Mouse (Mus musculus) cerebellum, adult 11-12 months (tissue): Measurements from ENCODE around the gene Stim1.
"Not testable (repeated sequence)": the region's sequence is repeated elsewhere in the genome, so short reads cannot be mapped to it uniquely, and the experiment has no call there.

Source experiments
- DNase-seq: peaks from one replicate; pipeline ENCODE4 v3.0.0; 2022

Stim1 gene

DNA sequence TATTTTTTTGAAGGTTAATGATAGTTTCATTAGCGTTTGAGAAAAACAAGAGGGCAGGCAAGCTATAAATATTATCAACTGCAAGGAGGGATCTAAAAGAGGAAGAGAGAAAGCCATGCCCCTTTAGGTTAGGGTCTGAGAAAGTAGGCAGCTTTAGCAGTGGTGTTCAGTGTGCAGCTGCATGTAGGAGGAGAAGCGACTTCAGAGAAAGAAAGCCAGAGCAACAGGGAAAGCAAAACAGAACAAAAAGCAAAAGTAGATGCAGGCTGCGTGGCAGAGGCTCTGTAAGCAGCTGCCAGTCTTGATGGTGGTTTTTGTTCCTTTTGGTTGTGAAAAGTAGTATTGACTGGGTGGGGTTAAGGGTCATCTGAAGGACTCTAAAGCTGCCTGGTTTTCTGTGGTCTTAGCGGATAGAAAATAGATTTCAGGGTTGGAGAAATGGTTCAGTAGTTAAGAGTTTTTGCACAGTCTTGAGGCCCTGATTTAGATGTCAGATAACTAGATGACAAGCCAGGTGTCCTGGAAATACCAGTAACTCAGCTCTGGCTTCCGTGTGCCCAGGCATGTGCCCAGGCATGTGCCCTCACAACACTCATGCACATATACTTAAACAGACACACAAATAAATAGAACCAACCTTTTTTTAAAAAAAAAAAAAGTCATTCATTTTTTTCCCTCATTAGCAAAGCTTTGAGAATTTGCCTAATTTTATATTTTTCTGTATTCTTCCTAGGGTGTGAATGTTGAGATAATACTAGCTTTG lies 191.2 kb downstream of the Stim1 start:
- no peak for DNase-seq

DNA sequence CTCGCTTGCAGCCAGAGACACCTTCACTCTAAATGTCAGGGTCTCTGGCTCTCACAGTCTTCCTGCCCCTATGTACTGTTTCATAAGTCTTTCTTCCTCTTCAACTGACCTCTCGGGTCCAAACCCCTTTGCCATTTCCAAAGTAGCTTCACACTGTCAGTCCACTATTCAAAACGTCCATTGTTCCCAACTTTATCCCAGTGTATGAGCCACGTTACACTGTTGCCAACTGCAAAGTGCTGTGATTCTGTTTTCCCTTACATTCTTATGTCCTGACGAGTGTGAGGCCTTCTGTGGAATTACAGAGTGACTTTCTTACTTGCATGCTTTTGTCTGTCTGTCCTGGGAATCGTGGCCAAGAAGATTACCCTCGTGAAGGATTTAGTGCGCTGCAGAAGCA lies 200.0 kb downstream of the Stim1 start:
- no peak for DNase-seq

DNA sequence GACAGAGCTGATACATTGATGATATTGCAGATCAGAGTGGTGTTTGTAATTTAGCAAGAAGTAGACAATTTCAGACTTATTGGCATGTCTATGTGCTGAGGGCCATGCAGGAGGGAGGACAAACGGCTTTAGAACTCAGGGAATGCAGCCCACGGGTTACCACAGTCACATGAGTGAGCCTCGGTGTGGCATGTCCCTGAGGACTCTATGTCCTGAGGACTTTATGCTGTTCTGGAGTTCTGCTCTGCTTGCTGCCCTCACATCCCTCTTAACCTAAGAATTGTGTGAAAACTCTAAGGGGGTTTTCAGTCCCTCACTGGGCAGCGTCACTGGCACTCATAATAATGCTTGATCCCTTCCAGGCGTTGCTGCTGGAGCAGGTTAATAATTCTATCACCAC lies 205.1 kb downstream of the Stim1 start:
- DNase-seq: no peak

DNA sequence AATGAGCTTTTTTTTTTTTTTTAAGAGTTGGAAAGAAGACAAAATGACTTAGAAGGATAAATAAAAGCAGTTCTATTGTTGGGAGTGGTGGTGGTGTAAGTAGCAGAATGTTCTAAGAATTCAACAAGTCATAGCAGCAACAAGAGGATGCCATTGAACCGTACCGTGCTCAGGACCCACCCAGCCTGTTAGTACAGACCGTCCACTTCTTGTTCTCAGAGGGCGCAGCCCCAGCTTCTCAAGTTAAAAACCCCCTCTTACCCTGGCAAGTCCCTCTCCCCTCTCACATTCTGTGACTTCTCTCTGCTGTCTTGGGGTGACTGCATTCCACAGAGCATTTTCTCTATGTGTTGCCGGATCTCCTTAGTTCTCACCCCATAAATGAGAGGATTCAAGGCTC lies 209.0 kb downstream of the Stim1 start:
- DNase-seq: no peak

DNA sequence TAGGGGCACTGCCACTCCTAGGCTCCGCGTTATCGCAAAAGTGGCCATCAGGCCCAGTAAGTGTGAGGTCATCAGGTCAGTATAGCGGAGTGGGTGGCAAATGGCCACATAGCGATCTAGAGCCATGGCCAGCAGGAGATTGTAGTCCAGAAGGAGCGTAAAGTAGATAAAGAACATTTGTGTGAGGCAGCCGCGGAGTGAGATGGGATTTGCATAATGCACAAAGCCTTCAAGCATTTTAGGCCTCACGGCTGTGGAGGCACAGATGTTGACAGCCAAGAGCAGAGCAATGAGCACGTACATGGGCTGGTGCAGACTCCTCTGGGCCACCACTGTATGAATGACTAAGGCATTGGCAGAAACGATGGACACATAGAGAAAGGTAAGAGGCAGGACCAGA lies 209.8 kb downstream of the Stim1 start:
- DNase-seq: no peak

DNA sequence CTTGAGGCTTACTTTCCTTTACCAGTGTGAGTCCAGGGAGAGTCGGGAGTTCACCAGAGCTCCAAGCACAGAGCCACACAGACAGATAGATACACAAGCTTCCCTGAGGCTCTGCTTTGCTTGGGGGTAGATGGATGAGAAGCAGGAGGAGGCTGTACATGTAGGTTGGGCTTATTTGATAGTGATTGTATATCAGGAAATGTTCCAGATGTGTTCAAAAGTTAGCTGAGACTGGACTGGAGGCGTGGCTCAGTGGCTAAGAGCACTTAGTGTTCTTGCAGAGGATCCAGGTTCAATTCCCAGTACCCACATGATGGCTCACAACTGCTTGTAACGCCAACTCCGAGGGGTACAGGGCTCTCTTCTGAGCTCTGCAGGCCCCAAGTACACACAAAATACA lies 210.8 kb downstream of the Stim1 start:
- no peak for DNase-seq

DNA sequence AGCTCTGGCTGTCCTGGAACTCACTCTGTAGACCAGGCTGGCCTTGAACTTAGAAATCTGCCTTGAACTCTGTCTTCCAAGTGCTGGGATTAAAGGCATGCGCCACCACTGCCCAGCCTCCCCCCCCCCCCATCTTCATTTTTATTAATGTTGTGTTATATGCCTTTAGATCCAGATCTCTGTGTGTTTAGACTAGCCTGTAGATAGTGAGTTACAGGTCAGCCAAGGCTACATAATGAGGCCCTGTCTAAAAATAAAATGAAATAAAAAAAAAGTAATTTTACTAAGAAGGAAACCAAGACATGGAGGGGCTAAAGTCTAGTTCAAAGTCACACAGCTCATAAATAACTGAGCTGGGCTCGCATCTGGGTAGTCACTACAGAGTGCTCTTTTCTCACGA lies 211.3 kb downstream of the Stim1 start:
- no peak for DNase-seq

DNA sequence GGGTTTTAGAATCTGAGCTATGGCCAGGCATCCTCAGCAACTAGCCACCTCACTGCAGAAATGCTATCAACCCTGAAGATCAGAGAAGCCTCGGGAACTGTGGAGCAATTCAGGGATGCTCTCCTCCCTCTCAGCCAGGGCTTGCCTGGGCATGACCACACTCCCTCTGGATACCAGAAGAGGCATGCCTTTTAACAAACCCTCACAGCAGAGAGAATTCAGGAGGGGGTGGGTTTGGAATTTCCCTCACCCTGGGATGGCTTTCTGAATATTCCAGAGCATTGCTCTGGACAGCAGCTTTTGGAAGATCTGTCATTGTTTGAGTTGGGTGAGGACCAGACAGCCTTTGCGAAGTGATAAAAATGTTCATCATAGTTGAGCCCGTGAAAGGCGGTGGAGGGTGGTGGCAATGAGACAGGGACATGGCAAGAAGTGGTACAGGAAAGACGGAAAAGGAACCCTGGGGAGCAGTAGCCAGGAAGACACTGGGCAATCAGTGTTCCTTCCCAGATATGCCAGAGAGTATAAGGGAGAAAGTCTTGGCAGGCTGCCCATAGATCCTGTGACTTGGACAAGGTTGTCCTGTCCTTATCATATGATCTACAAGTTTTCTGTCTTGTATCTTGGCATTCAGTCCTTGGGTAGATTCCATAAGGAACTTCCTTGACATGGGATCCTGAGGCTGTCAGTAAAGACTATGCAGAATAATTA lies 211.9 kb downstream of the Stim1 start:
- DNase-seq: no peak

DNA sequence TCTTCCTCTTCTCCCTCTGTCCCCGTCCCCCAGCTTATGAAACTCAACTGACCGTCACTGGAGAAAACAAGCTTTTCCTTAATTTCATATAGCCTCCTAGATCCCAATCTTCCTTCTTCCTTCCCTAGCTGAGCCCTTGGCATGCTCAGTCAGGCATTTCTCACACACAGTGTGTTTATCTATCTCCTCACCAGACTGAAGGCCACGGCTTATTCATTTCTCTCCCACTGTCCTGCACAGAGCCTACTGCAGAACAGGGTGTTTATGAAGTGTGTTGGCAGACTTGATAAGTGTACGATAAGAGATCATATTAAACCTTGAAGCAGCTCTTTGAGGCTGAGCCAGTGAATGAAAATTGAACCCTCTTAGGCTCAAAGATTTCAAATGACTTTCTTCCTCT lies 213.2 kb downstream of the Stim1 start:
- no peak for DNase-seq

DNA sequence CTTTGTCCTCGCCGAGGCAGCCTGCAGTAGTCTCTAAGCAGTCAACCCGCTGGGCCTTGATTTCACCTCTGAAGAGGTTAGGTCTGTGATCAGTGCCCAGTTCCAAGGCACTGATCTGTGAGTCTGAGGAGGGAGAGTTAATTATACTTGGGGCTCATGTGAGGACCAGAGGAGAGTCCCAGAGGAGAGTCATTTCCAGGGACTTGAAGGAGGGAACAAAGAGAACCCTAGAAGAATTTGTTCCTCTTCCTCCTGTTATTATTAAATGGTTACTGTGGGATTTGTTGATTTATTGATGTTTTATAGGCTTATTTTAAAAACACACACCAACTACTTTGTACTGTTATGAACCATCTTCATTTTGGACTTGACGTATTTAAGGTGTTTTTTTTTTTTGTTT lies 214.0 kb downstream of the Stim1 start, which contains the start of gene Olfr543:
Olfr543 (minus strand) TSS at position 101 of the 400 bp plus-strand sequence.
- no peak for DNase-seq

DNA sequence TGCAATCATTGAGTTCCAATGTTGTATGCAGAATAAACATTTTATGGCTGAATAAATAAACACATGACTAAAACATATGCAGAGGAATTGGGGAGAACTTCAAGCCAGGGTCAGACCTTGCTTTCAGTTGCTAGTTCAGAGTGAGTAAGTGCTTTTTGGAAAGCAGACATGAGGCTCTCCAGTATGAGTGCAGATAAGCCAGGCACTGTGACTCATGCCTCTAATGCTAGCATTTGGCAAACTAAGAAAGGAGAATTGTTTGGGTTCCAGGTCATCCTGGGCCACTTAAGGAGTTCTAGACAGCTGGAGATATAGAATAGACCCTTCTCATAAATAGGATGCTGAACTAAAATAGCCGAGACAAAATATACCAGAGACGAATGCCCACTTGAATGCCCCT lies 216.1 kb downstream of the Stim1 start:
- no peak for DNase-seq

DNA sequence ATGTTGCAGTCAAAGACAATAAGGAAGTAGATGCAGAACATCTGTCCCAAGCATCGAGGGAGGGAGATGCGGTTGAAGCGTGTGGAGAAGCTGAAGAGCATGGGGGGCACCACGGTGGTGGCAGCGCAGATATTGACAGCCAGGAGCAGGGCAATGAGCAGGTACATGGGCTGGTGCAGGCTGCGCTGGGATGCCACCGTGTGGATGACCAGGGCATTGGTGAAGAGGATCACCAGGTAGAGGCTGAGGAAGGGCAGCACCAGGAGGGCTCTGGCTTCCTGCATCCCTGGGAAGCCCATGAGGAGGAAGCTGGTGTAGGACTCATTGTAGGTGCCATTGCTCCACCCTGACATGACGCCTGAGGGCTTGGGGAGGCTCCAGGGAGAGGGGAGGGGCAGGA lies 217.2 kb downstream of the Stim1 start:
- DNase-seq: not testable (repeated sequence)

DNA sequence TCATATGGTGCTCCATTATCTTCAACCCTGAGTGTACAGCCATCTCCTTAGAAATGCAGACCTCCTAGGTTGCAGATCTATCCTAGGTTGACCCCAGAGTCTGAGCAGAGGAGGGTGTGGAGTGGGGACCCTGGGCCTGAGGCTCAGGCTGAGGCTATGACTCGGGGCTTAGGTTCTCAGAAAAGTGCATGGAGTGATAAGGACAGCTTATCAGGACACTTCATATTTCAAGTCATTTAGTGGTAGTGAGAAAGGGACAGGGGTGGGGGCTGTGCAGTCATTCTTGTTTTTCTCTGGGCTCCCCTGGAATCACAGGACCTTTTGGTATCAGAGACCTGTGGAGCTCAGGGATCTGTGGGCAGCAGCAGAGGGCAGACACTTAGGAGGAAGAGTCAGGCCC lies 218.5 kb downstream of the Stim1 start:
- no peak for DNase-seq
